14 mouse cellular contexts compared by ENCODE assay signal in the genomic region with DNA sequence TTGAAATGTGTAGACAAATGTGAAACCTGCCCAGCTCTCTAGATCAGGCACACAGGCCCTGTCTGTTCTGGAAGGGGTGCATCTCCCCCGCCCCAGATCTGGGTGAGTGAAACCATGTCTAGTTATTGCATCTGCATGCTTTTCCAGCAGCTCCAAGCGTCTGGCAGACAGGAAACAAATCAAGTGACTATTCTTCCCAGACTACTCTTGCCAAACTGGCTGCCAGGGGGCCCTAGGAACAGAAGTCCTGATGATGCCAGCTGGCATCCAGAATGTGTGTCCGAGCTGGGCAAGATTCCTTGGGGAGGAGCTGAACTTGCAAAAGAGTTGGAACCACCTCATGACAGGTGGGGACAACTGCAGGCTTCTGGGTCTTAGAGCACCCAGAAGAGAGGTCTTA. TPM values are rescaled to one million over a fixed set of nuclear protein-coding genes. Genes with fewer than 3 reads are reported as not detected.
DNase-seq lines count a peak whose midpoint lies in the region; ATAC-seq and TF ChIP-seq lines count a peak whose summit lies in the region.
"Had no signal": no experiment of that assay in that cellular context is flagged by ENCODE, and none has a peak within 500 bp of the region (broad histone marks: within the 10 kb centered on the region; RNA-seq: fewer than 3 reads in every experiment).

No protein-coding gene starts in this region.

- no peak overlapping the region for H3K27ac ChIP-seq in embryonic facial prominence, embryonic 14.5 days (replicated peaks; ENCODE audit: low read depth, low read length)
- no peak overlapping the region for H3K27ac ChIP-seq in embryonic facial prominence, embryonic 10.5 days (replicated peaks)
- no peak overlapping the region for H3K27ac ChIP-seq in left cerebral cortex, adult 2 months
- no peak overlapping the region for H3K27ac ChIP-seq in thymus, adult 2 months (ENCODE audit: control insufficient read depth, insufficient read depth, low read length)

- H3K9ac ChIP-seq in embryonic facial prominence, embryonic 14.5 days (ENCODE audit: low read depth, low read length): no peak overlapping the region

- H3K36me3 ChIP-seq in embryonic facial prominence, embryonic 14.5 days (ENCODE audit: control insufficient read depth, insufficient read depth, low read length): no peaks in the 10 kb centered on the region
- H3K36me3 ChIP-seq in embryonic facial prominence, embryonic 10.5 days (replicated peaks): no peaks in the 10 kb centered on the region
- H3K36me3 ChIP-seq in thymus, adult 2 months (ENCODE audit: control insufficient read depth, insufficient read depth, low read length): no peaks in the 10 kb centered on the region

- WGBS in embryonic facial prominence, embryonic 14.5 days: 43% methylated on average over 3 of the region's 3 CpGs
- 68% methylated on average over 3 of the region's 3 CpGs for WGBS in embryonic facial prominence, embryonic 10.5 days
- WGBS in thymus, adult 2 months: 87% methylated on average over 3 of the region's 3 CpGs

- intact Hi-C loops in left cerebral cortex, postnatal 10 days (cut with DNase I): no loop called here
- intact Hi-C loops in left cerebral cortex, adult 2 months (cut with DNase I): no loop called here

- TF ChIP-seq POLR2A in thymus, adult 2 months (IDR thresholded peaks at IDR 0.05; ENCODE audit: control insufficient read depth, extremely low read depth, insufficient read depth, low read length, poor library complexity): no peak

- no peak for TF ChIP-seq CTCF in left cerebral cortex, adult 2 months (IDR thresholded peaks at IDR 0.05)
- no peak for TF ChIP-seq CTCF in thymus, adult 2 months (IDR thresholded peaks at IDR 0.05; ENCODE audit: borderline replicate concordance, control insufficient read depth, extremely low read depth, insufficient read depth, low read length, poor library complexity)

- H3K4me2 ChIP-seq in embryonic facial prominence, embryonic 14.5 days (ENCODE audit: low read depth, low read length): no peak overlapping the region

- no peaks in the 10 kb centered on the region for H3K9me3 ChIP-seq in embryonic facial prominence, embryonic 14.5 days (ENCODE audit: control insufficient read depth, low read length)
- no peaks in the 10 kb centered on the region for H3K9me3 ChIP-seq in embryonic facial prominence, embryonic 10.5 days

- no peaks in the 10 kb centered on the region for H3K4me1 ChIP-seq in embryonic facial prominence, embryonic 14.5 days (ENCODE audit: control insufficient read depth, insufficient read depth, low read length)
- H3K4me1 ChIP-seq in embryonic facial prominence, embryonic 10.5 days: no peaks in the 10 kb centered on the region
- H3K4me1 ChIP-seq in thymus, adult 2 months (replicated peaks; ENCODE audit: control insufficient read depth, insufficient read depth, low read length): no peaks in the 10 kb centered on the region

- DNase-seq in embryonic facial prominence, embryonic 14.5 days (ENCODE audit: low spot score): peak; percentile 9
- DNase-seq in embryonic facial prominence, embryonic 10.5 days (ENCODE audit: low spot score): no peak
- DNase-seq in left cerebral cortex, postnatal 10 days (ENCODE audit: extremely low spot score in 1 of 2, low spot score in 2 of 2): peak; percentile 20 to 21
- DNase-seq in left cerebral cortex, adult 2 months (ENCODE audit: extremely low spot score in 1 of 2, low spot score in 2 of 2): no peak
- peak; percentile 8 to 27 for DNase-seq in cerebellum, postnatal 25 days
- peak; percentile 23 for DNase-seq in layer of hippocampus, adult 9-11 months
- DNase-seq in thymus, adult 2 months: no peak
- DNase-seq in spleen, postnatal 36 days (ENCODE audit: low spot score in 2 of 2): no peak
- DNase-seq: kidney, postnatal 14 days; lung, adult 18-20 months; thymus, postnatal 36 days had no signal

- H3K27me3 ChIP-seq in embryonic facial prominence, embryonic 14.5 days (replicated peaks; ENCODE audit: control insufficient read depth, insufficient read depth, low read length): no peaks in the 10 kb centered on the region
- H3K27me3 ChIP-seq in embryonic facial prominence, embryonic 10.5 days (replicated peaks; ENCODE audit: low read depth, poor library complexity, severe bottlenecking): no peaks in the 10 kb centered on the region
- H3K27me3 ChIP-seq in thymus, adult 2 months (ENCODE audit: control insufficient read depth, insufficient read depth, low read length): no peaks in the 10 kb centered on the region

- H3K4me3 ChIP-seq in embryonic facial prominence, embryonic 14.5 days (ENCODE audit: low read depth, low read length): no peak overlapping the region
- H3K4me3 ChIP-seq in embryonic facial prominence, embryonic 10.5 days: no peak overlapping the region
- no peak overlapping the region for H3K4me3 ChIP-seq in left cerebral cortex, adult 2 months
- no peak overlapping the region for H3K4me3 ChIP-seq in thymus, adult 2 months (ENCODE audit: control insufficient read depth, insufficient read depth, low read length)

- no peak for ATAC-seq in embryonic facial prominence, embryonic 14.5 days (ENCODE audit: low read depth)
- ATAC-seq: CD4-positive, CD25-positive, alpha-beta regulatory T cell, adult 4 months had no signal

RNA-seq across cellular contexts. Expression of a gene that starts 20.3 kb away (rescaled TPM):
- 0.30 and 0.35 TPM in 2 replicates for polyA plus RNA-seq in embryonic facial prominence, embryonic 14.5 days (2014; fragmentation: Nextera tagmentation; extraction: Ambion mirVana)
- polyA plus RNA-seq in embryonic facial prominence, embryonic 10.5 days (2016; fragmentation: Nextera tagmentation; extraction: Ambion mirVana): not detected in 2 replicates
- total RNA-seq in left cerebral cortex, postnatal 10 days (2021): not detected
- total RNA-seq in left cerebral cortex, adult 2 months (2021): not detected
- polyA plus RNA-seq in thymus, adult 2 months (2012; rRNA removed): 0.13 and 0.19 TPM in 2 replicates
- total RNA-seq: common myeloid progenitor, adult 5-6 weeks; gastrocnemius, postnatal 36 days had no signal
- polyA plus RNA-seq: CD4-positive, CD25-positive, alpha-beta regulatory T cell, adult 4 months had no signal

RNA-seq across cellular contexts. Expression of a gene that starts 36.8 kb away (rescaled TPM):
- polyA plus RNA-seq in embryonic facial prominence, embryonic 14.5 days (2014; fragmentation: Nextera tagmentation; extraction: Ambion mirVana): 30.5 and 37.3 TPM in 2 replicates
- polyA plus RNA-seq in embryonic facial prominence, embryonic 10.5 days (2016; fragmentation: Nextera tagmentation; extraction: Ambion mirVana): 37.5 and 40.5 TPM in 2 replicates
- 10 to 100 TPM; 90.7 to 91.8 TPM for total RNA-seq in left cerebral cortex, postnatal 10 days (2021)
- 10 to 100 TPM; 56.9 to 59.2 TPM for total RNA-seq in left cerebral cortex, adult 2 months (2021)
- polyA plus RNA-seq in thymus, adult 2 months (2012; rRNA removed): 122 and 156 TPM in 2 replicates

RNA-seq across cellular contexts. Expression of a gene that starts 56.8 kb away (rescaled TPM):
- polyA plus RNA-seq in embryonic facial prominence, embryonic 14.5 days (2014; fragmentation: Nextera tagmentation; extraction: Ambion mirVana): 616 and 763 TPM in 2 replicates
- 474 and 495 TPM in 2 replicates for polyA plus RNA-seq in embryonic facial prominence, embryonic 10.5 days (2016; fragmentation: Nextera tagmentation; extraction: Ambion mirVana)
- 100 to 1,000 TPM; 416 to 428 TPM for total RNA-seq in left cerebral cortex, postnatal 10 days (2021)
- total RNA-seq in left cerebral cortex, adult 2 months (2021): 100 to 1,000 TPM; 244 to 245 TPM
- 98.5 and 123 TPM in 2 replicates for polyA plus RNA-seq in thymus, adult 2 months (2012; rRNA removed)

Comparison
In these comparisons a context has a peak if more than half of its experiments do, and no peak if none do; other contexts are left out.
1. DNase-seq: peak in embryonic facial prominence, embryonic 14.5 days (single experiment), left cerebral cortex, postnatal 10 days (2 of 2), cerebellum, postnatal 25 days (2 of 2) and layer of hippocampus, adult 9-11 months (single experiment); none in embryonic facial prominence, embryonic 10.5 days (single experiment), left cerebral cortex, adult 2 months (0 of 2), thymus, adult 2 months (single experiment) and spleen, postnatal 36 days (0 of 2).